Mouse (Mus musculus): ENCODE measurements around the gene Pnkd.

DNA sequence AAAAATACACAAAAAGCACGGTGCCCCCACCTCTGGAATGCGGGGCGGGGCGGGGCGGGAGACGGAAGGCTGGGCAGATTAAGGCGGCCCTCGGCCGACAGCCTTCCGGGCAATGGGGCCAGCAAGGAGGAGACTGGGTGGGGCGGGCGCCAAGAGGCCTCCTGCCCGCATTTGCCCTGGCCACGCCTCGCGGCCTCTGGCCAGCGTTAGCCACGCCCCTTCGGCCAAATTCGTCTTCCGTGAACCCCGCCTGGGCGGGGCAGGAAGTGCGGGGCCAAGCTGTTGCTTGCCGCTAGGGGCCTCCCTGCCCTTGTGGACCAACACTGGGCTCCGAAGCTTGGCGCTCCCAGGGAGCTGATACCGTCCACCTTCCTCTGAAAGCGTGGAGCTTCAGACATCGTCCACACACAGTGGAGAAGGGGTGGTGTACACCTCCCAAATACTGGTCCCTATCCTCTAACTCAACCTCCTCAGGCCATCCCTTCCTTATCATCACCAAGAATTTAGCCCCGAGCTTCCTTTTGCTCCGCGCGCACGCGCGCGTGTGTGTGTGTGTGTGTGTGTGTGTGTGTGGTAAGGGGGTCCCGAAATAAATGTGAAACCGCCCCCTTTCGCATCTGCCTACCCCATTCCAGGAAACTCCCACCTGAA, 112.7 kb downstream of the Pnkd start:
- TF ChIP-seq POLR2A (IDR thresholded peaks at IDR 0.05; ENCODE audit: borderline replicate concordance, low read depth, low read length): no peak
- no peak for TF ChIP-seq CTCF (IDR thresholded peaks at IDR 0.05; ENCODE audit: low read depth, low read length)

Data from bone marrow macrophage, adult 2 months (primary cell).